Mouse (Mus musculus): ENCODE data around the gene Mettl13.

DNA sequence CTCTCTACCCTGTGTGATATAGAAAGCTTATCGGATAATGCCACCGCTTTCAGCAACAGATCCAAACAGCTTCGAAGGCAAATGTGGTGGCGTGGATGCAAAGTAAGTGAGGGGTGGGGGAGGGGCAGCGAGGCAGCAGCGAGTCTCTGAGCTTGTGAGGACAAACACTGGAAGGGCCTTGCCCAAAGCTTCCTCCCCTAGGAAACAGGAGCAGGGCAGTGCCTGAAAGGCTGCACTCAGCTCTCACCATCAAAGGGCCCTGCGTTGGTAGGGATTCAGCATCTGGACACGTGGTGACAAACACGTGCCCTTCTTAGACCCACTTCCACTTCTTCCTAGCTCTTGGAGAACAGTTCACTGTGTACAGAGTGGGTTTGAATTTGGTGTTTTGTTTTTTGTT is 41.1 kb upstream of the Mettl13 start:
- TF ChIP-seq CTCF (IDR thresholded peaks at IDR 0.05; ENCODE audit: borderline replicate concordance, extremely low read depth, insufficient read depth, insufficient read length) (no peak), POLR2A (IDR thresholded peaks at IDR 0.05; ENCODE audit: borderline replicate concordance, extremely low read depth, insufficient read depth, insufficient read length, poor library complexity, severe bottlenecking) (no peak)
